Mouse (Mus musculus) spleen, postnatal 4 days (tissue): Measurements from ENCODE around the gene Gatad2b.
A peak's percentile ranks its signal among the peaks of the same experiment; 100 is the strongest.
"Not testable (repeated sequence)": the region's sequence is repeated elsewhere in the genome, so short reads cannot be mapped to it uniquely, and the experiment has no call there.

Source experiments
- DNase-seq, 2 experiments: peaks; one replicate each; pipeline ENCODE4 v3.0.0; 2022; ENCODE audit warnings: low spot score in 2 of 2

Gatad2b gene

DNA sequence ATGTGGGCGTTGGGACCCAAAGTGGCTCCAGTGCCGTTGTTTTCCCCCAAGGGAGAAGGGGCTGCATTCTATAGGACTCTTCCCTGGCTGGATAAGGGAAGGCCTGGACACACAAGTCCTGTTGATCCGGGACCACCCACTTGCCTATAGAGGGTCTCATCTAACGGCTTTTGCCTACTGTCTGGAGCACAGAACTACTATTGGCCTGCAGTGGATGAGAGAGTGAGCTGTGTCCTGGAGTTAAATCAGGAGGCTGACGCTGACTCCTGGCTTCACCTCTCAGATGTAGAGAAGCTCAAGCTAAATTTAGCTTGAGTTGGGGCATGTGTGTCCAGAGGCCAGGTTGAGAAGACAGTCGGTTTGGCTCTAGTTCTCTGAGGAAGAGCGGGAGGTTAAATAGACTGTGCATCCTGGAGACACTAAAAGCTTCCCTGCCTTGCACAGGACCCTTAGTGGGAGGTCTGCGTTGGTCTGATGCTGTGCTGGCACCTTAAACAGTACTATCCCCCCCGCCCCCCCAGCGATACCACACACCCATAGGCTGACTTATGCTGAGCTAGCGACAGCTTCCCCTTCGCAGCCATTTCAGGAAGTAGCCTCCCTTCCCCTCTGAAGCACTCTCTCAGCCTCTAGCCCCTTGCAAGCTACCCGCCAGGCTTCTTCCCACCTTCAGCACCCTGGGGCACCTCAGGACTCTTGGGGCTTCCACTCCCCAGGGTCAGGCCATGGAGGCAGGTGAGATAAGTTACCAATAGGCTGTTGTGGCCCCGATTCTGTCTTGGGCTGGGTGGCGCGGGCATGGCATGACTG is 26.8 kb upstream of the Gatad2b start:
- peak; percentile 55 to 82 for DNase-seq

DNA sequence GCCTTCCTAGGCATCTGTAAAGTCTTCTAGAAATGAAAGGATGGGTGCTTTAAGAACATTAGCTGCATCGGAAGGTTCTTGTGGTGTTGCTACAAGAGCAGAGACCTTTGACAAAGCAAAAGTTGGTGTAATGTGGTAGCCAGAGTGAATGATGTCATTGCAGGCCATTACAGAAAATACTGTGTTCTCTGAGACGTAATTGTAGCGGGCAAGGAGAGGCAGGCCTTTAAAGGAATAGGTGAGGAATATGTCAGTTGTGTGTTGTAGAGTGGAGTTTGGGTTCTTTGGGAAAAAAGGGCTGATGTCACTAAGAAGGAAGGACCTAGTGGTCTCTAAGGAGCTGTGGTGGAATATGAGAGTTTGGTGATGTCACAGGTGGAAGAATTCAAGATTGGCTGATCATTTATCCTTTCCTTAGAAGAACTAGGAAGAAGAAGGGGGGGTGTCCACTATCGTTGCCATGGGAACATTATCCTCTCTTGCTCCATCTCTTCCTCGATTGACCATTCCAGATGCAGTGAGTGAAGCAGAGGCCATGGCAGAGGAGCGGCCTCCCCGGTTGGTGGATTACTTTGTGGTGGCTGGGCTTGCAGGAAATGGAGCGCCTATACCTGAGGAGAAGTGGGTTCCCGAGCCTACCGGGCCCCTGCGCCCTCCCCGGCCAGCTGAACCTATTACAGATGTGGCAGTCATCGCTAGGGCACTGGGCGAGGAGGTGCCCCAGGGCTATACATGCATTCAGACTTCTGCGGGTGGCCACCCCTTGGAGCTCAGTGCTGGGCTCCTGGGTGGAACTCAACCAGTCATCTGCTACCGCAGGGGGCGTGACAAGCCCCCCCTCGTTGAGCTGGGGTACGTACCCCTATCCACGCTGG is 25.8 kb upstream of the Gatad2b start:
- no peak for DNase-seq

DNA sequence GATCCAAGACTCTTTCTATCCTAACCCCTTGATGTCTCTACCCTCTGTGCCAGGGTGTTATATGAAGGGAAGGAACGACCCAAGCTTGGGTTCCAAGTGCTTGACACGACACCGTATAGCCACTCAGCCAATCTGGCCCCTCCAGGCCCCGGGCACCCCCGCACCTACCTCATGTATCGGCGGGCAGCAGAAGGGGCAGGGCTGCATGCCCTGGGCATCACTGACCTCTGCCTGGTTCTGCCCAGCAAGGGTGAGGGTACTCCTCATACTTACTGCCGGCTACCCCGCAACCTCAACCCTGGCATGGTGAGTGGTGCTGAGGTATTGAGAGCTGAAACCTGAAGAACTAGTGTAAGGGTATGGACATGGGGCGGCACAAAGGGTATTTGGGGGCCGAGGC is 24.8 kb upstream of the Gatad2b start:
- DNase-seq, result no peak

DNA sequence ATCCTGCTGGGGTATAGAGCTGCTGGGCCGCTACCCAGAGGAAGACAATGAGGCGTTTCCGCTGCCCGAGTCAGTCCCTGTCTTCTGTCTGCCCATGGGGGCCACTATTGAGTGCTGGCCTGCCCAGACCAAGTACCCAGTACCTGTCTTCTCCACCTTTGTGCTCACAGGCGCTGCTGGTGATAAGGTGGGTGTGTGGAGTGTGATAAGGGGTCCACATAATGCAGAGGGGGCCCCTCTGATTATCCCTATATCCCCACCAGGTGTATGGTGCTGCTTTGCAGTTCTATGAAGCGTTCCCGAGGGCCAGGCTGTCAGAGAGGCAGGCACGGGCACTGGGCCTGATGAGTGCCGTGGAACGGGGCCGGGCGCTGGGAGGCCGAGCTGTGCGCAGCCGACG is 24.0 kb upstream of the Gatad2b start:
- no peak for DNase-seq

DNA sequence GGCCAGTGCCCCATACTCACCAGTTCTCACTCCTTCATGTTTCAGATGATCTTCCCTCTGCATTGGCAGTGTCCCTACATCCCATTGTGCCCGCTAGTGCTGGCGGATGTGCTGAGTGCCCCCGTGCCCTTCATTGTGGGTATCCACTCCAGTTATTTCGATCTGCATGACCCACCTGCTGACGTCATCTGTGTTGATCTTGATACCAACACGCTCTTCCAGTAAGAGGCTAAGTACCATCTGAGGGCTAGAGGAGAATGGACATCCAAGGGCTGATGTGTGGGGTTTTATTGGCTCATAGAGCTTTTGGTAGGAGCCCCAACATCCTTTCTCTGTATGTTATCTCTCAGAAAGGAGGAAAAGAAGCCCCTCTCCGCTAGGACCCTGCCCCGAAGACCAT is 22.2 kb upstream of the Gatad2b start:
- no peak for DNase-seq

GRCm38 (mm10) chr3:90272170-90272569 is 20.8 kb upstream of the Gatad2b start:
- no peak for DNase-seq

GRCm38 (mm10) chr3:90273855-90274254 is 19.1 kb upstream of the Gatad2b start:
- no peak for DNase-seq

DNA sequence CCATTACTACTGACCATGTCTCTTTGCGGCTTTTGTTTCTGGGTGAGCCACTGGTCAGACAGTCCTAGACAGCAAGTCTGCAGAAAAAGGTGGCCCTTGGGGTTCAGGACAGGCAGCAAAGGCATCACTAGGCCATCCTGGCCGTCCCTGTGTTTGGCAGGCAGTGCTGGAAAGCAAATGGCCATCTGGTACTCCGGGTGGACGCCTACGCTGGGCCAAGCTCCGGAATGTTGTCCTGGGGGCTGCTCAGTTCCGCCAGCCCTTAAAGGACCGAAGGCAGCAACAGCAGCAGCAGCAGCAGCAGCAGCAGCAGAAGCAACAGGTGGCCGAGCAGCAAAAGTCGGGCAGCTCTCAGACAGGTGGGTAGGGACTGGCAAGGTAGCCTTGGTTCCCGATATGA is 17.7 kb upstream of the Gatad2b start:
- DNase-seq, result no peak

GRCm38 (mm10) chr3:90276858-90277257 is 16.1 kb upstream of the Gatad2b start:
- DNase-seq, result no peak

GRCm38 (mm10) chr3:90277793-90278192 is 15.2 kb upstream of the Gatad2b start:
- no peak for DNase-seq

DNA sequence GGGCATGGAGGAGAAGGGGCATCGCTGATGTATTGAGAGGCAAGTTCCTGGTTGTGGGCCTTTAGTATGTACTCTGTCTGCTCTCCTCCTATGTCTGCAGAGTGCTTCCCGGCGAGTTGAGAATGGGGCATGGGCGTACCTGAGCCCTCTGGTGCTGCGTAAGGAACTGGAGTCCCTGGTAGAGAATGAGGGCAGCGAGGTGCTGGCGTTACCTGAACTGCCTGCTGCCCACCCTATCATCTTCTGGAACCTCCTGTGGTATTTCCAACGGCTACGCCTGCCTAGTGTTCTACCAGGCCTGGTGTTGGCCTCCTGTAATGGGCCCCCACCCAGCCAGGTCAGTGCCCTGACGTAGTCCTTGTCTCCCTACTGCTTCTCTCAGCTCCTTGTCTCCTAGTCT is 14.8 kb upstream of the Gatad2b start:
- no peak for DNase-seq

- no peak for DNase-seq
Observed at GRCm38 (mm10) chr3:90279216-90279615, 13.8 kb upstream of the Gatad2b start.

DNA sequence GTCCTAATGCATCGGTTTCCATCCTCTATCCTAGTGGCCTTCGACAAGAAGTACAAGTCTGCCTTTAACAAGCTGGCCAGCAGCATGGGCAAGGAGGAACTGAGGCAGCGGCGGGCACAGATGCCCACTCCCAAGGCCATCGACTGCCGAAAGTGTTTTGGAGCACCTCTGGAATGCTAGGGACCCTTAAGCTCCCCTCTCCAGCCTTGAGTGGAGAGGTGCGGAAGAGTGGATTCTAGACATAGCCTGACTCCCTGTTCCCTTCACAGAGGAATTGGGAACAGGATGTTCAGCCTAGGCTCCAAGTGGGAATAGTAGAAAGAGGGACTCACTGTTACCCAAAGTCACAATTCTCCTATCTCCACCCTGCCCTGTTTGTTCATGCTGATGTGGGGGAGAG is 13.2 kb upstream of the Gatad2b start:
- no peak for DNase-seq

DNA sequence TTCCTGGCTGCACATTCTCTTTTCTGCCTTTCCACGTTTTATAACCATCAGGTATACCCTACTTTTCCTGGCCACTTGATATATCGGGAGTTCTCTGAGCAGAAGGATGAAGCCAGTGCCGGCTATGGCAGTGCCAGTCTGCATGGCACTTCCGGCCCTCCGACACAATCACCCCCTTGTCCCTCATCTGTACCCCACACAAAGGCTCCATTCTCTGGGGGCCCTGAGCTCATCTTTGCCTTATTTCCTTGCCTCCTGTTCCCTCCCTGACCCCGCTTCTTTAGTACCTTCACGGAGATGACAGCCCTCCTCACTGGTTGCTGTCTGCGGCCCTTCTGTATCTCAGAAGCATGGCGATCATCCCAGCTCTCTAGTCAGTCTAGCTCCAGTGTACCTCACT is 12.3 kb upstream of the Gatad2b start:
- no peak for DNase-seq

- DNase-seq, result no peak
Observed at GRCm38 (mm10) chr3:90284150-90284549, 8.8 kb upstream of the Gatad2b start.

DNA sequence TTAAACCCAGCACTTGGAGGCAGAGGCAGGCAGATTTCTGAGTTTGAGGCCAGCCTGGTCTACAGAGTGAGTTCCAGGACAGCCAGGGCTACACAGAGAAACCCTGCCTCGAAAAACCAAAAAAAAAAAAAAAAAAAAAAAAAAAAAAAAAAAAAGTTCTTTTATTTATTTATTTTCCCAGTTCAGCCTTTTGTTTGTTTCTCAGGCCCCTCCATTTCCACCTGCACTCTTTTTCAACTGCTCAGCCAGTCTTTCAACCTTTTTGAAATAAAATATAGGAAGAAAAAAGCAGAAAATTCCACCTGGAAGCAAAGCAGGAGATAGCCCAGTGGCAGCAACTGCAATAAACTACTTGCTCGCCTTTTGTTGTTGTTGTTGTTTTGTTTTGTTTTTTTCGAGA is 3.6 kb upstream of the Gatad2b start:
- not testable (repeated sequence) for DNase-seq

DNA sequence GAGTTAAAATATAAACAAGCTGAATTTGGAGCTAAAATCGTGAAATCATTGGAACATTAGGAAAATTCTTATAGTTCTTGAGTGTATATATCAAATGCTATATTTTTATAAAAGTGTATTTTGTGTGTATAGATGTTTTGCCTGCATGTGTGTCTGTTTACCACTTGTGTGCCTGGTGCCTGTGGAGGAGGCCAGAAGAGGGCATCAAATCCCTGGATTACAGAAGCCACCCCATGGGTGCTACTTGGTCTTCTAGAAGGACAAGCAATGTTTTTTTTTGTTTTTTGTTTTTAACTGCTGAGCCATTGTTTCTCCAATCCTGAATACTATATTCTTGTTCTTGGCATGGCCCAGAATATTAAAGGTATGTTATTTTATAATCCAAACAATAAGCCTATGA is 2.4 kb upstream of the Gatad2b start:
- no peak for DNase-seq

DNA sequence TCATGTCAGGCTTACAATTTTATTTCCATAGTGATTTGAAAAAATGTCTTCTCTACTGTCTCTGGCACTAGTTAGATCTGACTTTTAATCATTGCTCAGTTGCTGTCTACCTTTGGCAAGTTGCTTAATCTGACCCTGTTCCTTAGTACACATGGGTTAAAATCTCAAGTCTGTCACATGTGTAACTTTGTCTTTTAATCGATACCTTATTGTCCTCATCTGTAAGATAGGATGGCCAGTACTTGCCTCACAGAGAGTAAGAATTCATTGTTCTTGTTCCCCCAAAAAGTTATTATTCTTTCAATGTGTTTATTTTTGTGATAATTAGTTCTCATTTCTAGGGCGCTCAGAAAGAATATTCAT is 1.0 kb upstream of the Gatad2b start:
- DNase-seq, result no peak

- peak; percentile 69 to 88 for DNase-seq
Observed at GRCm38 (mm10) chr3:90293352-90294063, 530 bp downstream of the Gatad2b start.

- DNase-seq, result no peak
Observed at GRCm38 (mm10) chr3:90294064-90294440, 1.1 kb downstream of the Gatad2b start.

- DNase-seq, result no peak
Observed at GRCm38 (mm10) chr3:90294651-90295050, 1.7 kb downstream of the Gatad2b start.

DNA sequence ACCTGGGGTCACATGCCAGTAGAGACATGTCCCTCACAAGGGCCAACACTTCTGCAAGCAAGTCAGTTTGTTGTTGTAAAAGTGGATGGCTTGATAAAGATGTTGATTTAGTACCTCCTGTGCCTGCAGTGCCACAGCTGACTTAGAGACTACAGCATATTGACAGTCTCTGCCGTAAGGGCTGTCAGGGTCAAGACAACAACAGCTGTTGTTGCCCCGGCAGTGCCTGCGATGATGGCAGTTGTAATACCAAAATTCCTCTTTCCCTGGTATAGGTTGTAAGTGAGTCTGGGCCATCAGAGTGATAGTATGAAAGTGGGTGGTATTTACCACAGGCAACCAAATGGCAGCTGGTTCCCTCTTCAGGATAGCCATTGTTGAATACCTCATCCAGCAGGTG is 12.8 kb downstream of the Gatad2b start:
- no peak for DNase-seq

GRCm38 (mm10) chr3:90309589-90309988 is 16.6 kb downstream of the Gatad2b start:
- no peak for DNase-seq
